Mouse (Mus musculus) kidney, postnatal 10 days (tissue): ENCODE measurements around the gene Gm21518.
"Not testable (repeated sequence)": the region's sequence is repeated elsewhere in the genome, so short reads cannot be mapped to it uniquely, and the experiment has no call there.

Experiments
- DNase-seq: peaks from one replicate; pipeline ENCODE4 v3.0.0; 2021; ENCODE audit warnings: mixed read lengths

The Gm21518 gene

GRCm38 (mm10) chrY:62190566-62190965 lies at the start of gene Gm21518:
Gene Gm21518, plus strand, starts transcription at chrY:62190866.
- DNase-seq = not testable (repeated sequence)
